Mouse (Mus musculus) MEL (cell line): ENCODE data around the gene Fam20c. TPM values are rescaled to one million over a fixed set of nuclear protein-coding genes. Genes with fewer than 3 reads are reported as not detected.

Source experiments
- DNase-seq: peaks from one replicate; pipeline ENCODE4 v3.0.0; 2011; ENCODE audit warnings: low read depth, low spot score
- H3K27ac ChIP-seq: 2 replicates; pipeline ENCODE4 v1.5.1; 2012; ENCODE audit warnings: low read depth, mild to moderate bottlenecking, control low read depth, low read length, moderate library complexity; ENCODE audit not compliant: control insufficient read depth
- H3K27me3 ChIP-seq, 2 experiments: fragments of 150-350 bp in 1 of 2; sonication (generic) in 1 of 2; 2 replicates each; pipeline ENCODE4 v1.6.1; 2012; ENCODE audit warnings: low read length in 2 of 2, mild to moderate bottlenecking in 2 of 2, improper control_type of control experiment in 1 of 2, moderate library complexity in 1 of 2; ENCODE audit not compliant: insufficient read depth in 2 of 2, control insufficient read depth in 1 of 2
- H3K36me3 ChIP-seq, 2 experiments: 2 replicates each; pipeline ENCODE4 v1.6.1; 2012 to 2014; ENCODE audit warnings: low read length in 2 of 2, improper control_type of control experiment in 1 of 2, inconsistent platforms in 1 of 2, mild to moderate bottlenecking in 1 of 2; ENCODE audit not compliant: insufficient read depth in 2 of 2, control insufficient read depth in 1 of 2
- H3K4me1 ChIP-seq, 2 experiments: fragments of 150-350 bp in 1 of 2; sonication (generic) in 1 of 2; 2 replicates each; pipeline ENCODE4 v1.6.1; 2012; ENCODE audit warnings: low read length in 2 of 2, improper control_type of control experiment in 1 of 2, mild to moderate bottlenecking in 1 of 2; ENCODE audit not compliant: insufficient read depth in 2 of 2, control insufficient read depth in 1 of 2
- H3K4me3 ChIP-seq, 2 experiments: fragments of 150-350 bp in 1 of 2; sonication (generic) in 1 of 2; 2 replicates each; pipeline ENCODE4 v1.5.1; 2012; ENCODE audit warnings: low read depth in 2 of 2, low read length in 2 of 2, mild to moderate bottlenecking in 2 of 2, moderate library complexity in 2 of 2, control low read depth in 1 of 2, improper control_type of control experiment in 1 of 2; ENCODE audit not compliant: control insufficient read depth in 1 of 2, insufficient read depth in 1 of 2
- H3K79me2 ChIP-seq: 2 replicates; pipeline ENCODE4 v1.6.1; 2012; ENCODE audit warnings: mild to moderate bottlenecking, low read length, moderate library complexity; ENCODE audit not compliant: control insufficient read depth, poor library complexity, insufficient read depth
- H3K9ac ChIP-seq: 2 replicates; pipeline ENCODE4 v1.6.1; 2012; ENCODE audit warnings: low read depth, mild to moderate bottlenecking, control low read depth, low read length, moderate library complexity; ENCODE audit not compliant: control insufficient read depth, poor library complexity, severe bottlenecking
- H3K9me3 ChIP-seq: fragments of 150-350 bp; sonication (generic); replicated peaks from 2 replicates; pipeline ENCODE4 v1.6.1; 2012; ENCODE audit warnings: mild to moderate bottlenecking, low read length, improper control_type of control experiment, moderate library complexity; ENCODE audit not compliant: insufficient read depth
- CHD1 ChIP-seq: IDR thresholded peaks from 2 replicates; pipeline ENCODE4 v1.6.1; 2012; ENCODE audit warnings: low read depth, mild to moderate bottlenecking, inconsistent platforms, low read length, improper control_type of control experiment
- ETS1 ChIP-seq: IDR thresholded peaks from 2 replicates; pipeline ENCODE4 v1.6.1; 2012; ENCODE audit warnings: low read depth, mild to moderate bottlenecking, inconsistent platforms, low read length, improper control_type of control experiment, moderate library complexity
- GABPA ChIP-seq: IDR thresholded peaks from 2 replicates; pipeline ENCODE4 v1.6.1; 2012; ENCODE audit warnings: low read depth, mild to moderate bottlenecking, inconsistent platforms, low read length, improper control_type of control experiment, moderate library complexity
- HCFC1 ChIP-seq: IDR thresholded peaks from 2 replicates; pipeline ENCODE4 v1.6.1; 2012; ENCODE audit warnings: low read depth, mild to moderate bottlenecking, inconsistent platforms, low read length, improper control_type of control experiment, moderate library complexity
- KAT2A ChIP-seq: conservative IDR thresholded peaks from 2 replicates; pipeline ENCODE4 v1.6.1; 2012; ENCODE audit warnings: low read depth, low read length, improper control_type of control experiment, inconsistent platforms
- MAX ChIP-seq: IDR thresholded peaks from 2 replicates; pipeline ENCODE4 v1.6.1; 2011; ENCODE audit warnings: low read length, improper control_type of control experiment
- MAZ ChIP-seq: IDR thresholded peaks from 2 replicates; pipeline ENCODE4 v1.6.1; 2012; ENCODE audit warnings: low read depth, mild to moderate bottlenecking, inconsistent platforms, low read length, improper control_type of control experiment
- MEF2A ChIP-seq: IDR thresholded peaks from 2 replicates; pipeline ENCODE4 v1.6.1; 2014; ENCODE audit warnings: low read depth, mild to moderate bottlenecking, inconsistent platforms, low read length, improper control_type of control experiment; ENCODE audit not compliant: poor library complexity, insufficient replicate concordance, severe bottlenecking; ENCODE audit errors: extremely low read depth
- MYB ChIP-seq: IDR thresholded peaks from 2 replicates; pipeline ENCODE4 v1.6.1; 2011; ENCODE audit warnings: mild to moderate bottlenecking, low read depth, low read length, improper control_type of control experiment
- MYC ChIP-seq: IDR thresholded peaks from 2 replicates; pipeline ENCODE4 v1.6.1; 2011; ENCODE audit warnings: low read depth, mild to moderate bottlenecking, low read length, improper control_type of control experiment, moderate library complexity
- POLR2A ChIP-seq, 2 experiments: IDR thresholded peaks; 2 replicates each; pipeline ENCODE4 v1.6.1; 2011 to 2012; ENCODE audit warnings: low read length in 2 of 2, mild to moderate bottlenecking in 2 of 2, control low read depth in 1 of 2, improper control_type of control experiment in 1 of 2, low read depth in 1 of 2, moderate library complexity in 1 of 2; ENCODE audit not compliant: control insufficient read depth in 1 of 2, insufficient read depth in 1 of 2, poor library complexity in 1 of 2
- POLR2AphosphoS2 ChIP-seq: IDR thresholded peaks from 2 replicates; pipeline ENCODE4 v1.6.1; 2011; ENCODE audit warnings: low read length, improper control_type of control experiment
- POLR2AphosphoS5 ChIP-seq: IDR thresholded peaks from 2 replicates; pipeline ENCODE4 v1.6.1; 2012; ENCODE audit warnings: low read depth, borderline replicate concordance, mild to moderate bottlenecking, inconsistent platforms, low read length, moderate library complexity, mixed read lengths
- RCOR1 ChIP-seq: IDR thresholded peaks from 2 replicates; pipeline ENCODE4 v1.6.1; 2012; ENCODE audit warnings: low read depth, mild to moderate bottlenecking, inconsistent platforms, low read length, improper control_type of control experiment
- SIN3A ChIP-seq: IDR thresholded peaks from 2 replicates; pipeline ENCODE4 v1.6.1; 2012; ENCODE audit warnings: low read length, improper control_type of control experiment, inconsistent platforms
- TAL1 ChIP-seq: IDR thresholded peaks from 2 replicates; pipeline ENCODE4 v1.6.1; 2012; ENCODE audit warnings: mild to moderate bottlenecking, inconsistent platforms, low read length, moderate library complexity, mixed read lengths
- TBP ChIP-seq: IDR thresholded peaks from 2 replicates; pipeline ENCODE4 v1.8.0; 2011; ENCODE audit warnings: low read depth, low read length, improper control_type of control experiment
- USF2 ChIP-seq, 2 experiments: IDR thresholded peaks; 2 replicates each; pipeline ENCODE4 v1.6.1; 2011 to 2012; ENCODE audit warnings: improper control_type of control experiment in 2 of 2, low read length in 2 of 2, borderline replicate concordance in 1 of 2, inconsistent platforms in 1 of 2, low read depth in 1 of 2, mild to moderate bottlenecking in 1 of 2; ENCODE audit not compliant: insufficient read depth in 1 of 2
- ZC3H11A ChIP-seq: IDR thresholded peaks from 2 replicates; pipeline ENCODE4 v1.6.1; 2012; ENCODE audit warnings: low read depth, mild to moderate bottlenecking, inconsistent platforms, low read length, improper control_type of control experiment
- ZNF384 ChIP-seq: IDR thresholded peaks from 2 replicates; pipeline ENCODE4 v1.6.1; 2012; ENCODE audit warnings: low read depth, mild to moderate bottlenecking, inconsistent platforms, low read length, improper control_type of control experiment
- polyA plus RNA-seq, 2 experiments: library from polyadenylated mRNA; stranded (reverse) in 1 of 2; unstranded in 1 of 2; fragments of >175 nt in 1 of 2; fragments of >200 nt in 1 of 2; gene quantifications; 2 replicates each; pipeline versions ENCODE4 v1.2.1 to v1.2.4; 2012; ENCODE audit warnings: low replicate concordance in 2 of 2, low read depth in 1 of 2; ENCODE audit not compliant: insufficient read length in 2 of 2, insufficient read depth in 1 of 2, missing spikeins in 1 of 2
- total RNA-seq: library from RNA; depleted of rRNA; stranded (reverse); fragments of 300-350 nt; gene quantifications from 2 replicates; pipeline ENCODE4 v1.2.3, GENCODE M21; 2012

Gene Fam20c
- total and polyA plus RNA-seq, 3 experiments = not detected

GRCm38 (mm10) chr5:138741516-138741915, 12.8 kb upstream of the Fam20c start:
- Histone ChIP-seq H3K27me3 (no peaks in the 10 kb centered on the region), H3K36me3 (no peaks in the 10 kb centered on the region), H3K27ac (no peak overlapping the region), H3K4me3 (no peak overlapping the region), H3K4me1 (no peaks in the 10 kb centered on the region), H3K79me2 (no peaks in the 10 kb centered on the region), H3K9me3 (no peaks in the 10 kb centered on the region), H3K9ac (no peak overlapping the region)
- no peak for DNase-seq
- TF ChIP-seq RCOR1 (no peak), TAL1 (no peak), HCFC1 (no peak), USF2 (IDR thresholded peaks at IDR 0.05; ENCODE audit: borderline replicate concordance in 1 of 2, insufficient read depth in 1 of 2, low read depth in 1 of 2, low read length in 2 of 2) (no peak), MYC (no peak), ZNF384 (no peak), POLR2AphosphoS2 (no peak)

GRCm38 (mm10) chr5:138742281-138742680, 12.0 kb upstream of the Fam20c start:
- H3K4me1 ChIP-seq = no peaks in the 10 kb centered on the region
- no peak overlapping the region for H3K4me3 ChIP-seq
- no peak overlapping the region for H3K9ac ChIP-seq
- H3K9me3 ChIP-seq = no peaks in the 10 kb centered on the region
- no peaks in the 10 kb centered on the region for H3K27me3 ChIP-seq
- DNase-seq = no peak
- no peaks in the 10 kb centered on the region for H3K79me2 ChIP-seq
- no peaks in the 10 kb centered on the region for H3K36me3 ChIP-seq
- TF ChIP-seq ZC3H11A (no peak), MAZ (no peak), TBP (no peak), POLR2A (IDR thresholded peaks at IDR 0.05; ENCODE audit: control insufficient read depth in 1 of 2, insufficient read depth in 1 of 2, low read depth in 1 of 2, low read length in 2 of 2, poor library complexity in 1 of 2) (no peak), CHD1 (no peak), RCOR1 (no peak), GABPA (no peak), MAX (no peak), MEF2A (no peak), SIN3A (no peak), MYB (no peak), ETS1 (no peak), ZNF384 (no peak), KAT2A (no peak), POLR2AphosphoS5 (no peak)
- no peak overlapping the region for H3K27ac ChIP-seq
